Mouse (Mus musculus): ENCODE results near the gene Myo19. TPM values are rescaled to one million over a fixed set of nuclear protein-coding genes. Genes with fewer than 3 reads are reported as not detected.
"Not testable (repeated sequence)": the region's sequence is repeated elsewhere in the genome, so short reads cannot be mapped to it uniquely, and the experiment has no call there.

Myo19 gene
- polyA plus RNA-seq, 1 experiment from 2014 or later: 5.7 TPM

DNA sequence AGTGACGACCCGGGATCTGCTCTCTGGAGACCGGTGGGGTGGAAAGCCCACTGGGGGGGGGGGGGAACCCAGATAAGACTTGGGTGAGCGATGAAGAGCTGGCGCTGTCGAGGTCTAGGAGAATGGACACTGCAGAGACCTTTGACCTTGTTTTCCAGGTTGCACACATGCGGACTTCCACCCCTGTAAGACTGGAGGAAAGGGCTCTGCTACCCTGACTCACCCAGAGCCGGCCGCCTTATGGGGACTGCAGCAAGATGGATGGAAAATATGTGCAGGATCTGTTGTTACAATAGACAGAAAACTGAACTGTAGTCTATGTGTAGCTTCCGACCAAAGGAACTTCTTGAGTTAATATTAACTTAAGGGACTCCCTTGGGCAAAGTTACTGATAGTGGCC is 8.9 kb upstream of the Myo19 start:
- ATAC-seq (ENCODE audit: extremely low read depth, insufficient number of reproducible peaks, low FRiP score, low TSS enrichment): peak; percentile 34
- under 1% methylated on average over 10 of the region's 10 CpGs for WGBS
- H3K36me3 ChIP-seq: peaks cover 8% of the 10 kb centered on the region

DNA sequence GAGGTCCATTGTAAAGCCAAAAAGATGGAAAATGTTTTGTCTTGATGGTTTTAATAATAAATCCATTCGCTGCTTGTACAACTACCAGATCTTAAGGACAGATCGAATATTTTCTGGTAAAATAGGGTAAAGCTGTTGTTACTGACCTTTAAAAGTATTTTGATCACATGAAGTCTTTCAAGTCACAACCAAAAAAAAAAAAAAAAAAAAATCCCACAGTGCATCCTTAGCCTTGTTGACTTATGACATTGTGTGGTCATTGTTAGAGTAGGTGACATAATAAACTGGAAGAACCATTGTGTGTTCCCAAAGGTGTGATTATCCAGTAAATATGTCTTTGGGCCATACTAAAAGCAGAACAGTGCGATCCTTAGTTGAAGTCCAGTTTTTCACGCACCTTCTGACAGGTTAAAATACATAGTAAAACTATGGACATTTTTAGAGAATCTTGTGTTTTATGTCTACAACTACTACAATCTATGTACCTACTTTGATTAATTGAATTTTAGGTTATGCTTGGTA is 8.3 kb upstream of the Myo19 start:
- peak overlapping the region; percentile 82 for H3K4me2 ChIP-seq
- 64% methylated on average over 4 of the region's 4 CpGs for WGBS
- no peak for ATAC-seq (ENCODE audit: extremely low read depth, insufficient number of reproducible peaks, low FRiP score, low TSS enrichment)

More for the DNA sequence above, 8.9 kb upstream of the Myo19 start:
- Histone ChIP-seq H3K27me3 (replicated peaks) (no peaks in the 10 kb centered on the region), H3K9ac (peak overlapping the region; percentile 98), H3K9me3 (no peaks in the 10 kb centered on the region), H3K27ac (replicated peaks) (peak overlapping the region; percentile 99), H3K4me2 (peak overlapping the region; percentile 82), H3K4me1 (peaks cover 27% of the 10 kb centered on the region), H3K4me3 (peak overlapping the region; percentile 97)

DNA sequence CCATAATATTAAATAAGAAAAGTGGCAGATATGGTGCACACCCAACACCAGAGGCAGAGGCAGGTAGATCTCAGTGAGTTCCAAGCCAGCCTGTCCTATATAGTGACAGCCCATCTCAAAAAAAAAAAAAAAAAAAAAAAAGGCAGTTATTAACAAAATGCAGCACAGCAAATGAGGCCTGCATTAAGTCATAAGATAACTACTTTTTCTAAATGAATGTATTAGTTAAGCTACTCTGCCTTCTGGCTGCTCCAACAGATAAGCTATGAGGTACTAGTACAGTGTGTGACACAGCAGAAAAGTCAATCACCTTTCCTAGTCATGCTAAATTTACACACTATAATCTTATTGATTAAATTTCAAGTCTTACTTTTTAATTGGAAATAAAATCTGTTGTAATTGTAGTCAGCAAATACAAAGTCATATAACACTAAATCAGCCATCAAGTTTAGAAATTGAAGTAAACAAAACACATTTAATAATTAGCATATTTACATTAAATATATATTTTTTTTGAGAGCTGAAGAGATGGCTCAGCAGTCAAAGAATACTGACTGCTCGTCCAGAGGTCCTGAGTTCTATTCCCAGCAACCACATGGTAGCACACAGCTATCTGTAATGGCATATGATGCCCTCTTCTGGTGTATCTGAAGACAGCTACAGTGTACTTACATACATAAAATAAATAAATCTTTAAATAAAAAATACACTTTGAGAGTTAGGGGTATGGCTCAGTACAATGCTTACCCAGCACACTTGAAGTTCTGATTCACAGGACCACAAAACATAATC is 6.7 kb upstream of the Myo19 start:
- Histone ChIP-seq H3K4me3 (no peak overlapping the region), H3K27ac (replicated peaks) (no peak overlapping the region), H3K36me3 (peaks cover 19% of the 10 kb centered on the region), H3K4me2 (peak overlapping the region; percentile 25; the same call in 1 of the 2 replicates), H3K4me1 (peaks cover 13% of the 10 kb centered on the region), H3K9ac (no peak overlapping the region), H3K27me3 (replicated peaks) (no peaks in the 10 kb centered on the region), H3K9me3 (no peaks in the 10 kb centered on the region)
- ATAC-seq (ENCODE audit: extremely low read depth, insufficient number of reproducible peaks, low FRiP score, low TSS enrichment): no peak
- WGBS: 64% methylated on average over 1 of the region's 1 CpGs

More for the DNA sequence above, 8.3 kb upstream of the Myo19 start:
- Histone ChIP-seq H3K9ac (peak overlapping the region; percentile 98), H3K27me3 (replicated peaks) (no peaks in the 10 kb centered on the region), H3K36me3 (peaks cover 12% of the 10 kb centered on the region), H3K9me3 (no peaks in the 10 kb centered on the region), H3K4me1 (peaks cover 24% of the 10 kb centered on the region), H3K4me3 (peak overlapping the region; percentile 97), H3K27ac (replicated peaks) (peak overlapping the region; percentile 99)

DNA sequence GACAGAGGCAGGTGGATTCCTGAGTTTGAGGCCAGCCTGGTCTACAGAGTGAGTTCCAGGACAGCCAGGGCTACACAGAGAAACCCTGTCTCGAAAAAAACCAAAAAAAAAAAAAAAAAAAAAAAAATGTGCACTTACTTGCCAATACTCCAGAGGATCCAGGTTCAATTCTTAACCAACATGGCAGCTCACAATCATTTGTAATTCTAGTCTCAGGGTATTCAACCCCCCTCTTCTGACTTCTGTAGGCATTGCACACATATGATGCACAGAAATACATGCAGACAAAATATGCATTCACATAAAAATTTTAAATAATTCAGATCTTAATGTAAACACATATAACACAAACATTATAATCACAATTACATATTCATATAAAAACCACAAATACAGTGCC is 3.9 kb upstream of the Myo19 start:
- not testable (repeated sequence) for H3K9ac ChIP-seq; H3K4me2 ChIP-seq; H3K27ac ChIP-seq (replicated peaks); ATAC-seq (ENCODE audit: extremely low read depth, insufficient number of reproducible peaks, low FRiP score, low TSS enrichment); H3K27me3 ChIP-seq (replicated peaks); H3K9me3 ChIP-seq; H3K4me3 ChIP-seq
- 20% methylated on average over 1 of the region's 1 CpGs for WGBS
- Histone ChIP-seq H3K4me1 (peaks cover 18% of the 10 kb centered on the region), H3K36me3 (peaks cover 19% of the 10 kb centered on the region)

DNA sequence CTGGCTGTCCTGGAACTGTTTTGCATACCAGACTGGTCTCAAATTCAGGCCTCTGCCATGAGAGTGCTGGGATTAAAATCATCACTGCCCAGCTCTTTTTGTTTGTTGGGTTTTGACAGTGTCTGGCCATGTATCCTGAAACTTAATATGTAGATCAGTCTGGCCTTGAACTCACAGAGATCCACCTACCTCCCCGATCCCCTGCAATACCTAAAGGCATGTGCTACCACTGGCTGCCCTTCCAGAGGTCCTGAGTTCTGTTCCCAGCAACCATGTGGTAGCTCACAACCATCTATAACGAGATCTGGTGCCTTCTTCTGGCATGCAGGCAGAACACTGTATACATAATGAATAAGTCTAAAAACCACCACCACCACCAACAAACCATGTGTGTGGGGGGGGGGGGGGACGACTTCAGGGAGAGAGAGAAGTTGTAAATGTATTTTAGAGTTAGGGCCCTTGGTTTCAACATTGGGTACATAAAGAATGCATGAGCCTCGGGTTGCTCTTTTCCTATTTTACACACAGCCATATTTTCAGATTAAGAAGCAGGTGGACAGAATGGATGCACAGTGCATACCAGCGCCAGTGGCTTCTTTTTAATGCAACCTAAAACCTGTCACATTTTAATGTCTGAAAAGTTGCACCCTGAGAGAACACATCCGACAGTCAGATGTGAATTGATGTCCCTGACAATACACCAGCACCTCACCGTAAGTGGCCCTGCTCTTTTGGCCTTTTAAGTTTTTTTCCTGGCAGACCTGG is 759 bp upstream of the Myo19 start:
- ATAC-seq (ENCODE audit: extremely low read depth, insufficient number of reproducible peaks, low FRiP score, low TSS enrichment): no peak
- WGBS: 18% methylated on average over 7 of the region's 7 CpGs
- no peaks in the 10 kb centered on the region for H3K9me3 ChIP-seq

DNA sequence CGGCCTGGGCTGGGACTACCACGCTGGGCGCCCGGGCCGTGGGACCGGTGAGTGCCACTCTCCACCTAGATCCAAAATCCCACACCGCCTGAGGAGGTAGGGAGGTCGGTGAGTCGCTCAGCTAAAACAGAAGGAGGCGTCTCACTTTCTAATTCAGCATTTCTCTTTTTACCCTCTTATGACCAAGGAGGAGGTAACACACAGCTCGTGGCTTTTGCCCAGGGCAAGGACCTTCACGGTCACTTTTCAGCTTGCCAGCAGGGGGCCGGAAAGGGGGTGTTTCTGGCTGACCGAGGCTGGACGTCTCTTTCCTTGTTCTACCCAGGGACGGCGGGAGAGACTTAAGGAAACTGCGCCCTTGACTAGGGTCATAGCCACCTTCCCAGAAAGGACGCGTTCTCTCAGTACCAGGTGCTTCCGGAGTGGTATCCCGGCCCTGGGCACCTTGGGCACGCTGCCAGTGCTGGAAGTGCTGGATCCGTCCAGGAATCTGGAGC is 565 bp downstream of the Myo19 start:
- peak overlapping the region; percentile 75 for H3K4me2 ChIP-seq
- H3K4me1 ChIP-seq: peaks cover 17% of the 10 kb centered on the region
- WGBS: under 1% methylated on average over 24 of the region's 24 CpGs
- peak overlapping the region; percentile 90 for H3K9ac ChIP-seq
- H3K27ac ChIP-seq (replicated peaks): peak overlapping the region; percentile 92
- peak overlapping the region; percentile 85 for H3K4me3 ChIP-seq
- ATAC-seq (ENCODE audit: extremely low read depth, insufficient number of reproducible peaks, low FRiP score, low TSS enrichment): peak; percentile 50; the same call in 1 of the 2 replicates
- no peaks in the 10 kb centered on the region for H3K9me3 ChIP-seq
- H3K36me3 ChIP-seq: peaks cover 47% of the 10 kb centered on the region
- H3K27me3 ChIP-seq (replicated peaks): no peaks in the 10 kb centered on the region

More for the DNA sequence above, 759 bp upstream of the Myo19 start:
- peak overlapping the region; percentile 85 for H3K4me3 ChIP-seq
- no peaks in the 10 kb centered on the region for H3K27me3 ChIP-seq (replicated peaks)
- H3K4me2 ChIP-seq: peak overlapping the region; percentile 75
- peaks cover 17% of the 10 kb centered on the region for H3K4me1 ChIP-seq
- H3K9ac ChIP-seq: peak overlapping the region; percentile 90
- peak overlapping the region; percentile 92 for H3K27ac ChIP-seq (replicated peaks)
- H3K36me3 ChIP-seq: peaks cover 37% of the 10 kb centered on the region

DNA sequence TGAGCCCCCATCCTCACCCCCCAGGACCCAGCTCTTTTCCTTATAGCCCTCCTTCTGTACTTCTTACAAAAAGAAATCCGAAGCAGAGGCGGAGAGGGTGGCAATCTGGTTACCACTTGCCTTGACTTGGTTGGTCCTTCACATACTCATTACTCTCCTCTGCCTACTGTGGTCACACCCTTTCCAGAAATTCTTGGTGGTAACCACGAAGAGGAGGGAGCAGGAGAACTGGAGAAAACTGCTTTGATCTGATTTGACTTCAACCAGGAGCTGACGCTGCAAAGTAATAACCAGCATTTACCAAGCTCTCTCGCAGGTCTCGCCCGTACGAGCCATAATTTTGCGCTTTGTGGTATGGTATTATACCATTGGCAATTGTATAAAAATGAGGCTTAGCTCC is 1.0 kb downstream of the Myo19 start:
- H3K4me2 ChIP-seq: peak overlapping the region; percentile 75
- no peaks in the 10 kb centered on the region for H3K27me3 ChIP-seq (replicated peaks)
- H3K36me3 ChIP-seq: peaks cover 51% of the 10 kb centered on the region
- no peak for ATAC-seq (ENCODE audit: extremely low read depth, insufficient number of reproducible peaks, low FRiP score, low TSS enrichment)
- peak overlapping the region; percentile 90 for H3K9ac ChIP-seq
- H3K4me3 ChIP-seq: peak overlapping the region; percentile 85
- peaks cover 17% of the 10 kb centered on the region for H3K4me1 ChIP-seq
- H3K27ac ChIP-seq (replicated peaks): peak overlapping the region; percentile 92
- 50% methylated on average over 9 of the region's 9 CpGs for WGBS
- H3K9me3 ChIP-seq: no peaks in the 10 kb centered on the region

DNA sequence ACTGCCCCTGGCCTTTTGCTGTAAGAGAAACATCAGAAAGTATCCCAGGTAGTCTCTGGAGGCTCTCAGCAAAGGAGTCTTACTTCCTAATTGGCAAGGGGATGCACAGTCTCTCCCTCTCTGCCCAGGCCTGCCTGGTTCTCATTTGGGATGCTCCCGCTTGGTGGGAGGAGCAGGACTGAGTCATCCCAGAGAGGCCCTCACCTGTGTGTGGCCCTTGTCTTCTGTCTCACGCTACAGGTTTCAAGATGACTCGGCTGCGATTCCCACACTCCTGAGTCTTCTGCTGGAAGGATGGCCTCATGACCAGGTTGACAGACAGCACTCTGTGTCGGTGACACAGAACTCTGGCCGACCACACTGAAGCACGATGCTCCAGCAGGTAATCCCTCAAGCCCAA is 2.4 kb downstream of the Myo19 start:
- no peak overlapping the region for H3K9ac ChIP-seq

DNA sequence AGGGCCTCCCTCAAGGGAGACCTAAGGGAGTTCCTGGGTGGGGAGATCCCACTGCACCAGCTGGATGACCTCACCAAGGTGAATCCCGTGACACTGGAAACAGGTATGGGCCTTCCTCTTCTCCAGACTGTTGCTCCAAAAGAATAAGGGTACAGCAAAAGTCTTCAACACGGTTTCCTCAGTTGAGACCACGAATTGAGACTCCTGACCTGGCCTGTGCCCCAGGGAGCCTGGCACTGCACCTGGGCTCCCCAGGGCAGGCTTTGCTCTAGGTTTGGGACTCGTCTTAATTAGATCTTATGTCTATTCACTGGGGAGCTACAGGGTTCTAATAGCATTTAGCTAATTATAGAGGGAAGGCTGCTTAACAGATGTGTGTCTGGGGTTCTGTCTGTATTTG is 5.3 kb downstream of the Myo19 start:
- WGBS: 81% methylated on average over 4 of the region's 4 CpGs
- H3K9ac ChIP-seq: no peak overlapping the region
- no peaks in the 10 kb centered on the region for H3K27me3 ChIP-seq (replicated peaks)
- H3K4me3 ChIP-seq: no peak overlapping the region
- no peaks in the 10 kb centered on the region for H3K9me3 ChIP-seq
- H3K4me2 ChIP-seq: no peak overlapping the region
- no peak overlapping the region for H3K27ac ChIP-seq (replicated peaks)
- ATAC-seq (ENCODE audit: extremely low read depth, insufficient number of reproducible peaks, low FRiP score, low TSS enrichment): no peak
- H3K4me1 ChIP-seq: peaks cover 9% of the 10 kb centered on the region
- H3K36me3 ChIP-seq: peaks cover 77% of the 10 kb centered on the region

More for the DNA sequence above, 2.4 kb downstream of the Myo19 start:
- no peak overlapping the region for H3K4me2 ChIP-seq
- H3K27ac ChIP-seq (replicated peaks): no peak overlapping the region
- H3K4me3 ChIP-seq: no peak overlapping the region
- no peak for ATAC-seq (ENCODE audit: extremely low read depth, insufficient number of reproducible peaks, low FRiP score, low TSS enrichment)
- H3K36me3 ChIP-seq: peaks cover 56% of the 10 kb centered on the region
- no peaks in the 10 kb centered on the region for H3K27me3 ChIP-seq (replicated peaks)
- H3K4me1 ChIP-seq: peaks cover 17% of the 10 kb centered on the region
- WGBS: 89% methylated on average over 7 of the region's 7 CpGs
- no peaks in the 10 kb centered on the region for H3K9me3 ChIP-seq

DNA sequence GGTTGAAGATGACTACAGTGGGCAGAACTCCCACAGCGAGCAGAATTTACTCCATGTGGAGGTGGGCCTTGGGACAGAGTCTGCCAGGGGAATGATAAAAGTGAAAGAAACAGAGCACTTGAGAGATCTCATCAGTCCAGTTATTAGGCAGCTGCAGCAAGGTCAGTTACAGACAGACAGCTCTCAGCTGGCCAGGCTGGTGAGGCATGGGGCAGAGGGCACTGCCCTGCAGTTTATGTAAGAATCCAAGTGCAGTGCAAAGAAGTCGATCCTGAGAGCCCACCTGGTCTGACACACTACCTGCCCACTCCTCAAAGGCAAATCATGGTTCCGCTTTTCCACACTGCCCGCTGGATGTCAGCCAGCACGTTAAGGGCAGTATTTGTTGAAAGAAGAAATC is 6.3 kb downstream of the Myo19 start:
- Histone ChIP-seq H3K4me1 (peaks cover 5% of the 10 kb centered on the region), H3K9ac (no peak overlapping the region), H3K36me3 (peaks cover 86% of the 10 kb centered on the region), H3K27me3 (replicated peaks) (no peaks in the 10 kb centered on the region), H3K4me2 (no peak overlapping the region), H3K4me3 (no peak overlapping the region), H3K27ac (replicated peaks) (no peak overlapping the region), H3K9me3 (no peaks in the 10 kb centered on the region)
- WGBS: 85% methylated on average over 5 of the region's 5 CpGs
- ATAC-seq (ENCODE audit: extremely low read depth, insufficient number of reproducible peaks, low FRiP score, low TSS enrichment): no peak

DNA sequence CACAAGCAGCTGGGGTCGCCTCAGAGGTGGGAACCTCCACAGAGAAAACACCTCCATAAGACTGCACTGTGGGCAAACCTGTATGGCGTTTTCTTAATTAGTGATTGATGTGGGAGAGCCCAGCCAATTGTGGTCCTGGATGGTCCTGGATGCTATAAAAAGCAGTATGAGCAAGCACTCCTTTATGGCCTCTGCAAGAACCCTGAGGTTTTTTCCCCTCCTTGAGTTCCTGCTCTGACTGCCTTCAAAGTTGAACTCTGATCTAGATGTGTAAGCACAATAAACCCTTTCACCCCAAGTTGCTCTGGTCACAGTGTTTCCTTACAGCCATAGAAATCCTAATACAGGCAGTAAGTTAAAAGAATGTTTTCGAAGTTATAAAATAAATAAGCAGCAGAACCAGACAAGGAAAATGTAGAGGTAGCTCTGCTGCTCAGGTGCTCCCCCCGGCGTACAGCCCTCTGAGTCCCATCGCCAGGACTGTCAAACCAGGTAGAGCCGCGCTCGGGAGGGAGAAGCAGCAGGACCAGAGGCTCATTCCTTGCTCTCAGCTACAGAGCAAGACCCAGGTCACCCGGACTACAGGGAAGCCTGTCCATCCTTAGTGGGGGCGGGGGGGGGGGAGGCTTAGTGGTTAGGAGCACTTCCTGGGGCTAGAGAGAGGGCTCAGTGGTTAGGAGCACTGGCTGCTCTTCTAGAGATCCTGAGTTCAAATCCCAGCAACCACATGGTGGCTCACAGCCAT is 7.0 kb downstream of the Myo19 start:
- H3K9ac ChIP-seq: no peak overlapping the region
- H3K4me3 ChIP-seq: no peak overlapping the region
- no peak overlapping the region for H3K27ac ChIP-seq (replicated peaks)
- H3K27me3 ChIP-seq (replicated peaks): no peaks in the 10 kb centered on the region
- ATAC-seq (ENCODE audit: extremely low read depth, insufficient number of reproducible peaks, low FRiP score, low TSS enrichment): no peak
- 86% methylated on average over 11 of the region's 11 CpGs for WGBS
- no peaks in the 10 kb centered on the region for H3K4me1 ChIP-seq
- no peaks in the 10 kb centered on the region for H3K9me3 ChIP-seq
- no peak overlapping the region for H3K4me2 ChIP-seq
- peaks cover 93% of the 10 kb centered on the region for H3K36me3 ChIP-seq

Measured in heart, embryonic 13.5 days (tissue).